Mouse (Mus musculus): Measurements from ENCODE around the gene Zfp13.

Gene Zfp13

GRCm38 (mm10) chr17:23592208-23592925 lies 6.9 kb downstream of the Zfp13 start:
- DNase-seq (ENCODE audit: low spot score in 2 of 2) = peak; percentile 94 to 98

GRCm38 (mm10) chr17:23587253-23587652 lies 12.0 kb downstream of the Zfp13 start:
- no peak for DNase-seq (ENCODE audit: low spot score in 2 of 2)

- DNase-seq (ENCODE audit: low spot score in 2 of 2) = peak; percentile 61 to 76
Measured at GRCm38 (mm10) chr17:23585721-23586491, 13.4 kb downstream of the Zfp13 start.

GRCm38 (mm10) chr17:23584786-23585185 lies 14.5 kb downstream of the Zfp13 start:
- DNase-seq (ENCODE audit: low spot score in 2 of 2) = no peak

- DNase-seq (ENCODE audit: low spot score in 2 of 2) = no peak
Measured at GRCm38 (mm10) chr17:23575951-23576552, 23.2 kb downstream of the Zfp13 start.

- no peak for DNase-seq (ENCODE audit: low spot score in 2 of 2)
Measured at GRCm38 (mm10) chr17:23574130-23574529, 25.2 kb downstream of the Zfp13 start.

GRCm38 (mm10) chr17:23572059-23572458 lies 27.2 kb downstream of the Zfp13 start:
- no peak for DNase-seq (ENCODE audit: low spot score in 2 of 2)

- peak in 1 of 2 experiments; percentile 44 for DNase-seq (ENCODE audit: low spot score in 2 of 2)
Measured at GRCm38 (mm10) chr17:23571084-23571483, 28.2 kb downstream of the Zfp13 start.

- no peak for DNase-seq (ENCODE audit: low spot score in 2 of 2)
Measured at GRCm38 (mm10) chr17:23570017-23570416, 29.3 kb downstream of the Zfp13 start.

GRCm38 (mm10) chr17:23568370-23568769 lies 30.9 kb downstream of the Zfp13 start:
- peak in 1 of 2 experiments; percentile 21 for DNase-seq (ENCODE audit: low spot score in 2 of 2)

GRCm38 (mm10) chr17:23566787-23567186 lies 32.5 kb downstream of the Zfp13 start:
- DNase-seq (ENCODE audit: low spot score in 2 of 2) = no peak

GRCm38 (mm10) chr17:23564368-23564715 lies 34.9 kb downstream of the Zfp13 start:
- DNase-seq (ENCODE audit: low spot score in 2 of 2) = no peak

- peak; percentile 95 to 96 for DNase-seq (ENCODE audit: low spot score in 2 of 2)
Measured at GRCm38 (mm10) chr17:23563595-23564367, 35.5 kb downstream of the Zfp13 start, which contains the start of gene Zfp213. Zfp213 (minus strand) TSS chr17:23564238.

- peak in 1 of 2 experiments; percentile 50 for DNase-seq (ENCODE audit: low spot score in 2 of 2)
Measured at GRCm38 (mm10) chr17:23559767-23560166, 39.5 kb downstream of the Zfp13 start.

- no peak for DNase-seq (ENCODE audit: low spot score in 2 of 2)
Measured at GRCm38 (mm10) chr17:23555243-23555916, 43.9 kb downstream of the Zfp13 start.

- DNase-seq (ENCODE audit: low spot score in 2 of 2) = no peak
Measured at GRCm38 (mm10) chr17:23554321-23554720, 45.0 kb downstream of the Zfp13 start.

- no peak for DNase-seq (ENCODE audit: low spot score in 2 of 2)
Measured at GRCm38 (mm10) chr17:23553634-23554120, 45.6 kb downstream of the Zfp13 start.

- DNase-seq (ENCODE audit: low spot score in 2 of 2) = no peak
Measured at GRCm38 (mm10) chr17:23552896-23553633, 46.2 kb downstream of the Zfp13 start.

- DNase-seq (ENCODE audit: low spot score in 2 of 2) = no peak
Measured at GRCm38 (mm10) chr17:23551963-23552362, 47.3 kb downstream of the Zfp13 start.

GRCm38 (mm10) chr17:23551416-23551815 lies 47.9 kb downstream of the Zfp13 start:
- no peak for DNase-seq (ENCODE audit: low spot score in 2 of 2)

Data from frontal cortex, postnatal 36 days (tissue).